Mouse (Mus musculus): ENCODE measurements at regions not wholly inside any gene's neighbourhood (a gene's known extent, or its start where the extent isn't known, plus 50 kb on each side); places are given as distances from the start of the nearest gene placed in this dataset.

DNA sequence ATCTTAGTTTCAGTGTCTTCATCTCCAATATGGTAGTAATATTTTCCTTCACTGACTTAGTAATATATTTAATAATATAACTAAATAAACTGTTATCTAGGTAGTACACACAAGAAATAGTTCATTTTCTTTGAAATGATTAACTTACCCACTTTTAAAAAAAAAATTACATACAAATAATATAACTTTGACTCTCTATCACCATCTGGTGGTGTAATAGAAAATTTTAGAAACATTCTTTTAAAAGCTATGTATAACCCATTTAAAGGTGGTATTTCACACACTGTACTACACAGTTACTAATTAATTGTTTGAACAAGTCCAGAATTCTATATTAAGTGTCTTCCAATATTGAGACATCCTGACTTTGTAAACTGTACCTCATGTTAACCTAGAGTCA, 53.9 kb upstream of the Olfr266 start:
- peak; percentile 9 for DNase-seq (ENCODE audit: low spot score)

DNA sequence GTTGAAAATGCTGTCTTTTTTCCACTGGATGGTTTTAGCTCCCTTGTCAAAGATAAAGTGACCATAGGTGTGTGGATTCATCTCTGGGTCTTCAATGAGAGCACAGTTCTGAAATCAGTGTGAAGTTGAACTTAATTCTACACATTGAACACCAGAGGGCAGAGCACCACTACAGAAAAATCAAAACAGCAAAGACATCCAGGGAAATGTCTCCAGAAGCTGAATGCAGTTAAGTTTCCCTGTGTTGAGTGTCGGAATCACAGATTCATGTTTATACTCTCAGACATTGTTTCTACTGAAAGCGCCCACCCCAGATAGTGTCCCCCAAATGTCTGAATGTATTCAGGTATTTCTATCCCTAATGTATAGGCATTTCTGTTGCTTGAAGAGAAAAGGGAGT, 77.1 kb upstream of the Olfr266 start:
- peak; percentile 59 for DNase-seq (ENCODE audit: low spot score)

DNA sequence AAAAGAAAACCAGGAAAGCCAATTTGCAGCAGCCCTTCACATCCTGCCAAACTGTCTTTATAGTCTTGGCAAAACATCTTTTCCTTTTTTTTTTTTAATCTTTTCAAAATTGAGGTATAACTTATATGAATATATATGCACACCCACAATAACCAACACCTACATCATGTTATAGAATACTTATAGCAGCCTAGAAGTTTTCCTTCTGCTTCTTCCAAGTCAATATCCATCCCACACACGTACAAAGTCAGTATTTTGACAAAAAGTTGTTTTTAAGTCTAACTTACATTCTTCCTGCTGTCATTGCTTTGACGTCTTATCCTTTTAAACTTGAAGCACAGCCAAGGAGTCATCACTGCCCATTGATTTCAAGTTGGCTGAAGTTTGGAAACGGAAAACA, 80.6 kb upstream of the Olfr266 start:
- DNase-seq (ENCODE audit: low spot score) = no peak

DNA sequence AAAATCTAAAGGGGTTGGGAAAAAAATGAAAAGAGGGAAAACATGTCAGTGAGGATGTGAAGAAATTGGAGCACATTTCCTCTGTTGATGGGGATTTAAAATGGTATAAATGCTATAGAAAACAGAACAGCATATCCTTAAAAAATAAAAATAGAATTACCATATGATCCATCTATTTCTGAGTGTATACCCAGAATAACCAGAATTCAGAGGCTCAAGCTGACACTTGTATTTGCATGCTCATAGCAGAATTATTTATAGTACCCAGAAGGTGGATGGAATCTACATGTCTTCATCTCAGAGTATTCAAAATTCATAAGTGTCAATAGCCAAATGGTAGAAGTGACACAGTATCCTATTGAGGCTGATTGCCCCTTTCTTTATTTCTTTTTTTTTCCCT, 99.9 kb upstream of the Kcna3 start:
- no peak for DNase-seq (ENCODE audit: low spot score)

DNA sequence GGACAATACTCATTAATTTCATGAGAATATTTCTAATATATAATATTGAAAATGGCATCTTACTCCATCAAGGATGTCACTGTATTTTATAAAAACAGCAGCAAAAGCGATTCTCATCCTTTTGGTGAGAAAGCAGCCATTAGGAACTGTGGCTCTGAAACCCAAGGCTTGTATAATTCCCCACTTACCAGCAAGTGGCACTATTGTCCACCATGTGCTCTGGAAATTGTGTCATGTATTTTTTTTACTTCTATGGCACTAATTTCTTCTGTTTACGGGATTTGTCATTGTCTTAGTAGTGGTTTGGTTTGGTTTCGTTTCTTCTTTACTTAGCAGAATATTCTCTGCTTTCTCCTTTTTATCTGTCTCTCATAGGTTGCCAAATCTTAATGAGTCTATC, 95.9 kb upstream of the Kcna3 start:
- DNase-seq (ENCODE audit: low spot score) = no peak

- no peak for DNase-seq (ENCODE audit: low spot score)
Measured at GRCm38 (mm10) chr3:106955555-106956446, 80.2 kb upstream of the Kcna3 start.

DNA sequence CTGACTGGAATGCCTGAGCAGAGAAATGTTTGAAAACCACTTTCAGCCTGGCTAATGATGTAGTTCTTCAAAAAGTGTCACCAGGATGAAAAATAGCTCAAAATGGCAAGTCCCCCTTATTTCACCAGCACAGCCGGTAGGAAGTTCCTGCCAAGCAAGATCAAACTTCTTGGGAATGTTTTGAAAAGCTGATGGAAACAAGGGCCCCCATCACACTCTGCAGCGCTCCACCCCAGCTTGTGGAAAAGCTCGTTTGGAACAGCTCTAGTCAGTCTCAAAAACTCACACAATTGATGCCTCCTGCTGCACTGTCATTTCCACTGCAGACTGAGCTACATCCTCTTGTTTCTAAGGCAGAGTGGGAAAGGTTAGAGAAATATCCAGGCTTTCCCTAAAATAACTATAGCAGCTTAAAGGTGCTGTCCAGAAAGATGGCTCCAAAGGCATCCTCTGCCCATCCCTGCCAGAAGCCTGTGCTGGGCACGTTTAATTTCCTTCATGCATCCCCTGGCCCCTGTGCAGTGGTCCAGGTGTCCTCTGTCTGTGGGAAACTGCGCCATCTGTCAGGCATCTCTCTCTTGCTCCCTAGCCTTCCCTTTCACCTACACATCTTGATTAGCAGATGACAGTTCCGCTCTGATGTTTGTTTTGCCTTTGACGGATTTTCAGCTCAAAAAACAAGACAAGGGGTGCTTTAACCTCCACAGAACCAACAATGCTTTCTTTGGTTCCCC, 78.6 kb upstream of the Kcna3 start:
- no peak for DNase-seq (ENCODE audit: low spot score)

- DNase-seq (ENCODE audit: low spot score) = no peak
Measured at GRCm38 (mm10) chr3:106958194-106958593, 77.8 kb upstream of the Kcna3 start.

DNA sequence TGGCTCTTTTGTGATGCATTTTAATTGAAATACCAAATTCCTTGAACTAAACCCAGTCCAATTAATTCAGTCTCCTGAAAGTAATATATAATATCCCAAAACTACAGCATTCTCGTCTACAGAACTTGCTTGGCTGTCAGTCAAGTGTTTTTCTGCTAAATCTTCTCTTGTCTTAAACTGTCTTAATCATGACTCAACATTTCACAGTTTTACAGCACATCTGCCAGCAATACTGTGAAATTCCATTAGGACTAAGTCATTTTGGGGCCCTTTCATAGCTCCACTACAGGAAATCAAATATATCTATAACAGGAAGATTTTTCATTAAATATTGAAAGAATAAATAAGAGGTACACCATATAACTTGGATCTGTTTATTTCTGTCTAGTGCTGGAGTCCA, 75.4 kb upstream of the Kcna3 start:
- no peak for DNase-seq (ENCODE audit: low spot score)

DNA sequence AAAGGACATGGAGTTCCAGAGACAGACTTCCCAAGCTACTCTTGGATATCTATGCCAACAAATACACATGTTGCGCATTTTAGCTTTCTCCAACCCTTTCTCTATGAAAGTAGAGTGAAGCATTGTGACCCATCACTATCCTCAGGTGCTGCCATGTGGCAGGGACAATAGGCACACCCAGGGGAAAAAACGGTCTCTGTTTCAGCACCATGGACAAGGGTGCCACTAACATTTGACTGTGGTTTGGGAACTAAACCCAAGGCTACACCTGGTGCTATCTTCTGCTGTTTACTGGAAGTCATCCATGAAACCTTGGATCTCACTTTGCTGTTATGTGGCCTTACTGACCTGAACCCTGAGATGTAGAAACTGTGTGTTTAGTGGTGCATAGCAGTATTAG, 73.5 kb upstream of the Kcna3 start:
- DNase-seq (ENCODE audit: low spot score) = peak; percentile 58

GRCm38 (mm10) chr3:106966198-106966597, 69.8 kb upstream of the Kcna3 start:
- DNase-seq (ENCODE audit: low spot score) = no peak

GRCm38 (mm10) chr3:106967479-106967878, 68.5 kb upstream of the Kcna3 start:
- DNase-seq (ENCODE audit: low spot score) = no peak

- no peak for DNase-seq (ENCODE audit: low spot score)
Measured at GRCm38 (mm10) chr3:106974114-106974789, 61.7 kb upstream of the Kcna3 start.

- no peak for DNase-seq (ENCODE audit: low spot score)
Measured at GRCm38 (mm10) chr3:106978728-106979127, 57.2 kb upstream of the Kcna3 start.

GRCm38 (mm10) chr3:106980914-106981313, 55.1 kb upstream of the Kcna3 start:
- no peak for DNase-seq (ENCODE audit: low spot score)

GRCm38 (mm10) chr3:106981323-106981722, 54.6 kb upstream of the Kcna3 start:
- no peak for DNase-seq (ENCODE audit: low spot score)

GRCm38 (mm10) chr3:106984231-106984630, 51.7 kb upstream of the Kcna3 start:
- no peak for DNase-seq (ENCODE audit: low spot score)

All from embryo, embryonic 10.5 days (tissue).